Mouse (Mus musculus) liver, adult 2 months (tissue): ENCODE measurements at regions not wholly inside any gene's neighbourhood (a gene's known extent, or its start where the extent isn't known, plus 50 kb on each side); places are given as distances from the start of the nearest gene placed in this dataset.

Experiments used
- CTCF ChIP-seq: fragments of 200-500 bp; IDR thresholded peaks from 2 replicates; pipeline ENCODE4 v1.5.1; 2011; ENCODE audit warnings: low read depth, low read length, control low read depth
- POLR2A ChIP-seq: fragments of 200-500 bp; IDR thresholded peaks from 2 replicates; pipeline ENCODE4 v1.6.1; 2011; ENCODE audit warnings: low read length, control low read depth; ENCODE audit not compliant: insufficient read depth; ENCODE audit errors: extremely low read depth

DNA sequence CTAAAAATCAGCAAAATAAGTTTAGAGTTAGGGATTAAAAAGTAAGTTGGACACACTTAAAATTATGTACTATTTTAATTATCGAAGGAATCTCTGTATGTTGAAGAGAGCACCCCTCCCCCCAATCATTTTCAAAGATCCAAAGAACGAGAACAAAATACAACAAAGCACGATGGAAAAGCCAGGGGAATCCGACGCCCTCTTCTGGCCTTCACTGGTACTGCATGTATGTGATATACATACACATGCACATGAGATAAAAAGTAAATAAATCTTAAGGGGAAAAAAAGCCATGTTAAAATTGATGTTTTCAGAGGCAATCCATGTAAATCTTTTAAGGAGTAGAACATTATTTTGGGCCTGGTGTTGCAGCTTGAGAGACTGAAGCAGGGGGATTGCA, 155.9 kb upstream of the Zfp507 start:
- TF ChIP-seq CTCF = no peak
- no peak for TF ChIP-seq POLR2A
